Mouse (Mus musculus) inflammation-experienced regulatory T-cells, adult 6 months (primary cell): Measurements from ENCODE around the gene 2010111I01Rik. TPM values are rescaled to one million over a fixed set of nuclear protein-coding genes. Genes with fewer than 3 reads are reported as not detected.

Experiments
- ATAC-seq: one replicate; pipeline ENCODE4 v1.8.0; 2017
- polyA plus RNA-seq, 3 experiments: library from polyadenylated mRNA; unstranded; fragments of 100-300 nt; shearing (Covaris generic); gene quantifications; one replicate each; pipeline ENCODE4 v1.2.1; 2017

2010111I01Rik gene
- polyA plus RNA-seq, 3 experiments from 2014 or later = 191 to 238 (median 213) TPM

DNA sequence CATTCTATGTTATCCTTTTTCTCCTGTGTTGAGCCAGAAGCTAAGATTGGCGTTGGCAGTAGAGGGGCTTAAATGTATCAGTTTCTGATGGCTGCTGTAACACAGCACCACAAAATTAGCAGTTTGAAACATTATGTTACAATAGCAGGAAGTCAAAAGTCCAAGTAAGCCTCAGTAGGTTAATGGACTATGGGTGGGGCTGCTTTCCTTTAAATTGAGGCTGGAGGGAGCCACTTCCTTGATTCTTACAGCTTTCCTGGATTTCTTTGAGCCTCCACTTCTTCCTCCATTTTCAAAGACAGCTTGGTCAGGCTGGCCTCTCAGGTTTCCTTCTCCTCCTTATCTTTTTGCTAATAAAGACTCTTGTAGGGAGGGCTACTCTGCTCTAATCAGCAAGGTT, 304.1 kb downstream of the 2010111I01Rik start:
- ATAC-seq = no peak

DNA sequence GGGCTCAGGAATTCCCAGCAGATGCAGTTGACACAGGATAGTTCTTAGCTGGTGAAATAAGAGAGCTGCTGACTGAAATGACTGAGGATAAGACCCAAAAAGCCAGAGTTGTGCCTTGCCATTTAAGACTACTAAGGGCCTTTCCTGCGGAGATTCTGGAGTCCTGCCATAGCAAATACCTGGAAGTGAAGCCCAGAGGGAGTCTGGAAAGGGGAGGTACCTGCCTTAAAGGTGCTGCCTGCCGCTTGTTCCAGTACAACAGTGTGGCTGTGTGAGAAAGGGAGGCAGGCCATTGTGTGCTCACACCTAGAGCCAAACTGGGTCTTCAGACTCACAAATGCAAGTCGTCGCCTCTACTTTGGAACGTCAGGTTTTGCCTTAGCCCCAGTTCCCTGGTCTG, 305.5 kb downstream of the 2010111I01Rik start:
- no peak for ATAC-seq

DNA sequence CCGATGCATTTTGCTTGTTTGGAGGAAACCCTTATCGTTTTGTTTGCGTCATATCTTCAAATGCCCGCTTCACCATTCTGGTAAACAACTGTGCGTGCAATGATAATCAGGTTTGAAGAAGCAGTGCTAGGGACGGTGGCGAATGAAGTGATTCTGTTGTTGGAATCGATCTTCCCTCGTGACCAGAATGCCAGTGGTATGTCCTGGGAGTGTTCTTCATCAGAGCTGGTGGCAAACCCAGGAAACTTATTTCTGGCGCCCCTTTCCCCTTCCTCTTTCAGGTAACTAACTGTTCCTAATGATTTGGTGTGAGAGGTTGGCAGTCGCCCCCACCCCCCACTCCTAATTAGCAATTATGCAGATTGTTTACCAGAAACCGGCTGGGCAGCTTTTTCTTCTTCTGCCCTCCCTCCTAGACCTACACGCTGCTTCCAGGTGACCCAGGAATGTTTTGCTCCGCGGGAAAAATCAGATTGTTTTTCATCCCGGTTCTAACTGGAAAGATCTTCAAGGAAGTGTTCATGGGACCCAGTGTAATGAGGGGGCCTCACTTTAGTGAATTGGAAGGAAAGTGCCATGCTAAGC, 307.4 kb downstream of the 2010111I01Rik start:
- ATAC-seq = no peak

DNA sequence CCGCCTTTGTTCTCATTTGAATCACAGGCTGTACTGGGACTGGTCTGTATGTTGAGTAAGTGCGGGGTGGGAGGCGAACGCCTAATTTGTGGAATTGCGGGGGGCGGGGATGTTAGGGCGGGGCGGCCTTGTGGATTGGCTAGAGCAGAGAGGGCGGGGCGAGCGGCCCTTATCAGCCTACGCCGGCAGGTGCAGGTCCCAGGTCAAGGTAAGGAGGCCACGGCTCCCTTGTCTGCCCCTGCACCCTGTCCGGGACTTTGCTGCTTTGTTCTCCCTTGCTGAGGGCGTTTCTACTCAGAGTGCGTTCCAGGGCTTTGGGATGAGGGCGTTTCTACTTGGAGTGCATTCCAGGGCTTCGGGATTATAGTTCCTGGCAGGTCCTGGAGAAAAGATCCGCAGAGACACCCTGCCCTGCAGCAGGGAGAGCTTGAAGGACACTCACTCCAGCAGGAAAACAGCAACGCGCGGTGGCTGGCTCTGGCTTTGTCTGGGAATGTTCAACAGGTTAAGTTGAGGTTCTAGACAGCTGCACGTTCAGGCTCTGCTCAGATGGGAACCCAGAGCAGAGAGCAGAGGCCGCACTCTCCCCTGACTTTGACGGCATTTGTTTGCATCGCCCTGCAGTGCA, 308.0 kb downstream of the 2010111I01Rik start:
- ATAC-seq = no peak

DNA sequence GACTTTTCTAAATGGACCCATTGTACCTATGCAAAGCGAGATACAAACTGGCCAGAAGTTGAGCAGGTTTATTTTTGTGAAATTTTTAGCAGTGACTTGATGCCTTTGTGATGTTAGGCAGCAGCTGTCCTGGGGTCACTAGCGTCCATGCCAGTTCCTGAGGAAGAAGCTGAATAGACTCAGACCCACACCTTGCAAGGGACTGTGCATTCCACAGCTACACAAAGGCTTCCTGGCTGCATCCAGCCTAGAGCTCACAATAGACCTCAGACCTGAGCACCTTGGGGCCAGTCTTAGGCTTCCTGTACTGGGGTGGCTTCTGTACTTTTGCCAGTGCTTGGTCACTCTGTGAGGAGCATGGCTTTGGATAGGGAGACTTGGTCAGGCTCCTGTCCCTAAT, 309.2 kb downstream of the 2010111I01Rik start:
- ATAC-seq = no peak

DNA sequence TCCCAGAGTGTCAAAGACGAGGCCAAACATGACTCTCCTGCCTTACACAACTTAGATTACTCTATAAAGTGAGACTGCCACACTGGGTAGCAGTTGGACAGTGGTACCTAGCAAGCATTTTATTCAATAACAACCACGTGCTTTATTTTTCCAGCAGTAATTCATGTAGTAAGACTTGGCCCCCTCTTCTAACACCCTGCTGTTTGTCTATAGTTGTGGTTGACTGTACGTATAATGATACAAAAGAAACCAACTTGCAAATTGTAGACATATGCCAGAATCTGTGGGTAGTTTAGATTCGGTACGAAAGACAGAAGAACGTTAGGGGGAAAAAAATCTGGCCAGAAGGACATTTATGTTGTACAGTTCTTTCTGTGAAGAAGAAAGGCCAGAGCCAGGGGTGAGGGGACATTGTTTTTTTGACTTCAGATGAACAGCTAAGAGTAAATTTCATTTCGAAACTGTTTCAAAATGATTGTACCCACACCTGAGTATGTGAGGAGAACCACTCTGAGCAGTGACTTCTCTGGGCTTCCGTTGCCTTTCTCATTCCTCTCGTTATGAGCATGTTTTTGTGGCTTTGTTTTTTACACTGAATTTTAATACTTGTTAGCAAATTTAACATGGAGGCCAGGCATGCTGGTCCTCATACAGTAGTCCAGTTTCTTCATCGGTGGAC, 309.9 kb downstream of the 2010111I01Rik start:
- peak; percentile 58 for ATAC-seq

DNA sequence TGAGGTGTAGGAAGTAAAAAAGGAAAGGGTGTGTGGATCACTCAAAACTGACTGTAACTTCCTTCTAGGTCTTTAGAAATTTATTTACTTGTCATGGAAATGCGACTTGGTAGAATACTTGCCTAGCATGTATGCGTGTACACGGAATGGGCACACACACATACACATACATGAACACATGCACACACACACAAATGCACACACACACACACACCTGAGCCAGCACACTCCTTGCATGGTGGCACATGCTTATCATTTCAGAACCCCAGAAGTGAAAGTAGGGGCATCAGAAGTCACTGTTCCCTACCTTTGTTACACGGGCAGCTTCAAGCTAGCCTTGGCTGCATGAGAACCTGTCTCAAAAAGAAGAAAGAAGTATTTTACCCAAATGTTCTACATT, 311.7 kb downstream of the 2010111I01Rik start:
- peak; percentile 21 for ATAC-seq

DNA sequence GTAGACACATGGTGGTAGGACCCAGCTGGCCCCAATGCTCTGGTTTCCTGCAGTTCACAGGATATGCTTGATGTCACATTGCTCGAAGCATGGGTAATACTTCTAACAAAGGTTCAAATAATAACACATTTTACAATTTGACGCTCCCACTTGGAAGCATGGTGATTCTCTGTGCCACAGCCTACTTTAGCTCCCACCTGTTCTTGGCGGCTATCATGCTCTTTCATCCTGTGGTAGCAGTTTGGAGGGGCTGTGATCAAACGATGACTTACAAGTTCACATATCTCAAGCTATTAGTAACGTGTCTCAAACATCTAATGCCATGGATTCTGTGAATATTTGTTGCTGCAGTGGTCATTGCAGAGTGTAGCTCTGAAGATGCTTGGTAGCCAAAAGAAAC, 312.6 kb downstream of the 2010111I01Rik start:
- peak; percentile 37 for ATAC-seq

DNA sequence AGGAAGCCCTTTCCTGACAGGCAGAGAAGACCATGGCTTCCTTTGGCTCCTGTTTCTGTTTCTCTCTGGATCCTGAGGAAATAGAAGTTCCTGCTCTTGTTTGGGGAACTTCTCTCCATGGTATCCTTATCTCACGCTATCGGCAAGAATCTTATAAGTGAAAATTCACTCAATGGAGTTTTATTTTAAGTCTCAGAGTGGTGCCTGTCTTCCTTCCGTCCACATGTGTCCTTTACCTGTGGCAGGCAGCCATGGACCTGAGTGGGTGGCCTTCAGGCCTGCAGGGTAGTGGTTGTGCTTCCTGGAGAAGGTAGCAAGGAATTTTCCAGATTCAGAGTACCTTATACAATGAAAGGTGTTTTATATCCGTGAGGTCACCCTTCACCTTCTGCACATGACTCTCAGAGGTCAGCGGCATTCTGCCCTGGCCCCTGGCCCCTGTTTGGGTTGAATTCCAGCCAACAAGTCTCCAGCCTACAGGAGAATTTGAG, 313.5 kb downstream of the 2010111I01Rik start:
- no peak for ATAC-seq

DNA sequence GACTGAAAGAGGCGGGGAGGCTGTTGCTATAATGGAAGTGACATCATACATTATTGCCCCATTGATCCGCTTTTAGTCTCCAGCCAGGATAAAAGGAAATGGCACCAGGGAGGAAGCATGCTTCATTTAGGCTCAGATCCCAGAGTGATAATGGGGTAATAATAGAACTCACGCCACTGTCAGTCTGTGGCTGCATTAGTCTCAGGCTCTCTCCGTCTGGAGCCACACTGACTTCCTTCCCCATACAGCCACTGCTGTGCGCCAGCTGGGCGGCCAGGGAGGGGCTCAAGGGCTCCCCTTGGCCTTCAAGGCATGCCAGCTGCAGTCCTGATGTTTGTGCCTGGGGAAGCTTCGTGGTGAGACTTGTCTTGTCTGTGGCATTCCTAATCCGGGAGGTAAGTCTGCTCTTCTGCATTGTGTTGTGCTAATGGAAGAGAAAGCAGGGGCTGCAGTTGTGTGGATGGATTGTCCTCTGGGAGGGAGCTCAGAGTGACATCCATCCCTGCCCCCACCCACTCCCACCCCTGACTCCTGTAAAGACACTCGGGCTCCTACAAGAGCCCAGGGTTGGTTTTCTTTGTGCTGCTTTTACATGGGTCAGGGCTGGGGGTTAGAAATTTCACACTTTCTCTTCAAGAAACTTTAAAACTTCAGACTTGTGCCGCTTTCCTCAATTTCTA, 314.2 kb downstream of the 2010111I01Rik start:
- ATAC-seq = no peak

DNA sequence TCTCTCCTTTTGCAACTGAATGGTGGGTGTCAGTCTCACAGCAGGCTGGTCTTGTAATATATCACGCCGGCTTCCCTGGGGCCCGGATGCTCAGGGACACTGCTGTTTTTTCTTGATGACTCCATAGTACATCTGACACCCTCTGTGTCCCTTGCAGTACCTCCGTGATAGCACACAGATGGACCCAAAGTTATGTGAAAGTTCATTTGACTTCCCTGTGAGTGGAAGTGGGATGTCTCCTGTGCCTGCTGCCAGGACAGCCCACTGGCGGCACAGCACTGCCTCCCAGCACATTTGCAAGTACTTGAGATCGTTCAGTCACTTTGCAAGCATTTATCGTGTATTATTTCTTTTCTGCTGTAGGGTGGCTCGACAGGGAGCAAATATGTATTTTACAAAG, 315.1 kb downstream of the 2010111I01Rik start:
- no peak for ATAC-seq

DNA sequence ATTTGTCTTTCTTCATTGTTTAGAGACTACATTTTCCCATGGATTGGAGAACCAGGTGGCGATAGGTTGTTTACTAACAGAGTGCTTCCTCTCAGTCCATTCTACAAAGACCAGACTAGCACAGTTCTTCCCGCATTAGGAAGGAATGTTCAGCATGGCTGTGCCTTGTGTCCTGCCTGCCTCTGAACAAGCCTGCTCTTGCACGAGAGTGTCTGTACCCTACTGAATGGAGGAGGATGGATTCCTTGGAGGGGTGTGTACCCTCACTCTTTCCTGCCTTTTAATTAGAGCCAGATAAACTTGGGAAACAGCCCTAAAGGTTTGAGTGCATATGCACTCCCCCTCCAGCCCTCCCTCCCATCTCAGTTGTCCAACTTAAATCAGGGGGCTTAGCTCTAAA, 315.7 kb downstream of the 2010111I01Rik start:
- ATAC-seq = no peak

DNA sequence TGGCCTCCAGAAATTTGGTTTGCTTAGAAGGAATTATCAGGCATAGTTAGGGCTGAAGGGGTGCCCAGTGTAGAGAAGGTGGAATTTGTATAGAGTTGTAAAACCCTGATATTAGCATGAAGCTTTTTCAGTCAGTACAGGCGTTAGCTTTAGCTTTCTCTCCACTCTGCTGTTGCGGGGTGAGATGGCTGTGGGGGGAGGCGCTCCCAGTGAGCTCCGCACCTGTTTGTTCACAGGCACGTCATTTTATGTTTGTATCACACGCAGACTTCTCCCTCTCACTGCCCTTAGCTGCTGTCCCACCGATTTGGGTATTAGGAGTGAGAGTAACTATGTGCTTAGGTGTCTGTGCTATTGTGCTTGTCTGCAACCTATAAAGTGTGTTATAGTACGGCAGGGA, 316.5 kb downstream of the 2010111I01Rik start:
- ATAC-seq = no peak

DNA sequence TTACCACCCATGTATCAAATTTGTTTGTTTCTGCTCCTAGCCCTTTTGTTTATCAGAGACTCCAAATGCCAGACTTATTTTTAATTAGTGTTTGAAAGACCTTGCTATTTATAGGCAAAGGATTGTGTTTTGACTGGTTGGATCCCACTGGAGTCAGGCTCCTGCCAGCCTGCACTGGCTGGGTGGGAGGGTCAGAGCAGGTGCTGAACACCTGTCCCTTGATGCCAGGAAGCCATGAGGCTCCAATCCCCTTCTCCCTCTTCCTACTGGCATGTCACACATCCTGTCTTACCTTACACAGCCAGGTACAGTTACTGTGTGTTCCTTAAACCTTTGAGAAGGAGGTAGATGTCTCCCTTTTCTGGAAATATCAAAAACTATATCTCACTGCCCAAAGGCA, 318.5 kb downstream of the 2010111I01Rik start:
- ATAC-seq = no peak

DNA sequence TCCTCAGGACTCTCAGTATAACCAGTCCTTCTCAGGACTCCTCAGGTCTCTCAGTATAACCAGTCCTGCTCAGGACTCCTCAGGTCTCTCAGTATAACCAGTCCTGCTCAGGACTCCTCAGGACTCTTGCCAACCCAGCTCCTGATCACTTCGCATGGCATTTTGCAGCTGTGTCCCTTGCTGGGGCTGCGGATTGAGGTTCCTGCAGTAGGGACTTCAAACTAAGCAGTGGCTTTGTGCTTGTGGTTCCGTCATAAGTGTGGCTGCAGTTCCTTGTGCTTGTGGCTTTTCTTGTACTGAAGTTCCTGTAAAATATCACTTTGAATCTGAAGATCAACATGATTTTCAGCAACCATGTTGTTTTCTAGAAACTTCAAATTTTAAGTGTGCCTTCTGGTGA, 320.1 kb downstream of the 2010111I01Rik start:
- ATAC-seq = peak; percentile 14

DNA sequence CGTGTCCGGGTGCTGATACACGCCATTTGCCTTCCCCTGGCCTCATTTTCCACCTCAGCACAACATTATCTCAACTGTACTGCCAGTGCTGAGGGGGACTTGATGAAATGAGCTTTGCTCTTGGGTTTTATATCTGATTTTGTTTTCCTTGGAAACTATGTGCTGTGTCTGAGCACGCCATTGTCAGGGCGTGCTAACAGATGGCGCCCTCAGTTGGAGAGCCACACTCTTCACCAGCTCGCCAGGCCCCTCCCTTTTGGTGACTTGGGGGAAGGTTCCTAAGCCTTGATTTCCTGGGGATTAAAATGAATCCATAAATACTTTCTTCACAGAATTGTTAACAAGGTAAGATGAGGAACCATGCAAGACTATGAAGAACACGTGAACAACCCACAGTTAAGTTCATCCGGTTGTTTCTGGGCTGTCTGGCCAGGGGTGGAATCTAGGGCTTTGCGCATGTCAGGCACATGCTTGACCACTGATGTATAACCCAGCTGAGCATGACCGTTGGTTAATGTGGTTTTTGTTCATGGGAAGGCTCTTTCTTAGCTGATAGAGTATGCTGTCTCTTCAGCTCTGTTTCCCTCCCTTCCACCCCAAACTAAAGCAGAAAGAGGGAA, 321.9 kb downstream of the 2010111I01Rik start:
- no peak for ATAC-seq

DNA sequence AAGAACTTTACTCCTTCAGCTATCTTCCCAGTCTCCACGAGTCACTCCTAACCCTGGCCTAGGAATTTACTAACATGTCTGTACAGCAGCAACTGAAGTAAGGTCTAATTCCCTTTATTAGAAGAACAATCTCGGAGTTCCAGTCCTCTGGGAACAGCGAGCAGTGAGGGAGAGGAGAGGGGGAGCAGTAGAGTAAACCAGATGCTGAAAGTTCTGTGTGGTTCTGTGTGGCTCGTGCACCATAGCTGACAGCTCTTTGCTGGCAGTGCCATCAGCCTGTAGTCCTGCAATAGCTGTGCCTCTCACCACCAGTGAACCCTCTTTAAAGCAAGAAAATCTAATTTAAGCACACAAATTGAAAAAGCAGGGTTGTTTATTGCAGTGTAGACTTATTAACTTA, 324.5 kb downstream of the 2010111I01Rik start:
- no peak for ATAC-seq

DNA sequence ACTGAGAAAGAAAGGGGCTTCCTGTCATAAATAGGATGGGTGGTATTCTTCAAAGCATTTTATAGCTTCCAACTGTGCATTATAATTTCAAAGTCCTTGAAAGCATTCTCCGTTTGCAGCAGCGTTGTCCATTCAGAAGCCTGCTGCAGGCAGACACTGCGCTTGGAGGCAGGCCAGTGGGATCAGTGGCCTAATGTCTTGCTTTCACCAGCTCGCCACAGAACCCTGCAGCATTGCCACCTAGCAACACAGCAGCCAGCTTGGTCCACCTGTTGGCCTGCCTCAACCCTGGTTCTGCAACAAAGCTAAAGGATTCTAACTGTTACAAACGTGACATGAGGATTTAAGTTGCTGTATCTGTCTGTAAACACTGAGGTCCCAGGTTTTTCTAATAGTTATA, 325.0 kb downstream of the 2010111I01Rik start:
- no peak for ATAC-seq

DNA sequence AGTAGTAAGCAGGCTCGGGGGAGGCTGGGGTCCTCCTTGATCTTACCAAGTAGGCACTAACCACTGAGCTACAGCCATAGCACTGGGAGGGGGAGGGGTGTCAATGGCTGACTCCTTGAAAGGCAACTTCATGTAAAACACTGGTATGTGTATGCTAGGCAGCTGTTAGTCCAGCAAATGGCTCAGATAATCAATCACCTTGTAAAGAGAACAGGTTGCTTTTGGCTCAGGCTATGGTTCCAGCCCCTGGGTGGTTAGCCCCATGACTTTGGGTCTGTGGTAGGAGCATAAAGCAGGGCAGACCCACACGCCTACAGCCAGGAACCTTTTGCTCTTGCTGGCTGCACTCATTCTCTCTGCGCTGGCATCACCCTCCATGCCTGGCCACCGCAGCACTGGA, 325.4 kb downstream of the 2010111I01Rik start:
- ATAC-seq = no peak

DNA sequence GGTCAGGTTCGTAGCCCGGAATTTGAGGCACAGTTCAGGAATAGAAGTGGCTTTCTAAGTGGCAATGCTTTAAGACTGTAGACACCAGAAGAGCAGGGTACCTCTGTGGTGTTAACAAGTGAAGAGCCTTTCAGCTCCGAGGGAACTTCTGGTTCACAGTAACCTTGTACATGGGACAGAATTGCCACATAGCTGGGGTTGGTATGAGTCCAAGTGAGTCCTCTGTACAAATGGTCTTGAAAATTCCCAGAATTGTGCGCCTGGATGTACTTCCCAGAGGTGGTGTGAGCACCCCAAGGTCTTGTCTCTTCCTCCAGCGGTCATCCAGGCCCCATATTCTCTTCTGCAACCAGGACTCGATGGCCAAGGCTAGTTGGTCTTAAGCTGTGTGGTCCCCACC, 326.3 kb downstream of the 2010111I01Rik start:
- no peak for ATAC-seq

DNA sequence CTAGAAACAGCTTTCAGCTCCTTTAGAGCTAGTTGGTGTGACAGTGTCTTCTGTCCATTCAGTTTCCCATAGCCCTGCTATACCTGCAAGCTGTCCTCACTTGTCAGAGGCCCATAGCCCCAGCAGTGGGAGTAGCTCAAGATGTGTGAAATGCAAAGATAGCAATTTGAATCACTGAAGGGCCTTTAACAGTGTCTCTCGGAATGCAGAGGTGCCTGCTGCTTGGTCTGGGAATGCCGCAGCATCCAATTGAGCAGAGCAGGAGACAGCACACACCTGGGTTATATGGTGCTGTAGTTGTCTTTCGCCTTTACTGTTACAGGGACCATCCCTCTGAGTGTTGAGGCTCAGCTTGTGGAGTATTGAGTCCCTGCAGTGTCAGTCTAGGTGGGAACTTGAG, 329.0 kb downstream of the 2010111I01Rik start:
- no peak for ATAC-seq

DNA sequence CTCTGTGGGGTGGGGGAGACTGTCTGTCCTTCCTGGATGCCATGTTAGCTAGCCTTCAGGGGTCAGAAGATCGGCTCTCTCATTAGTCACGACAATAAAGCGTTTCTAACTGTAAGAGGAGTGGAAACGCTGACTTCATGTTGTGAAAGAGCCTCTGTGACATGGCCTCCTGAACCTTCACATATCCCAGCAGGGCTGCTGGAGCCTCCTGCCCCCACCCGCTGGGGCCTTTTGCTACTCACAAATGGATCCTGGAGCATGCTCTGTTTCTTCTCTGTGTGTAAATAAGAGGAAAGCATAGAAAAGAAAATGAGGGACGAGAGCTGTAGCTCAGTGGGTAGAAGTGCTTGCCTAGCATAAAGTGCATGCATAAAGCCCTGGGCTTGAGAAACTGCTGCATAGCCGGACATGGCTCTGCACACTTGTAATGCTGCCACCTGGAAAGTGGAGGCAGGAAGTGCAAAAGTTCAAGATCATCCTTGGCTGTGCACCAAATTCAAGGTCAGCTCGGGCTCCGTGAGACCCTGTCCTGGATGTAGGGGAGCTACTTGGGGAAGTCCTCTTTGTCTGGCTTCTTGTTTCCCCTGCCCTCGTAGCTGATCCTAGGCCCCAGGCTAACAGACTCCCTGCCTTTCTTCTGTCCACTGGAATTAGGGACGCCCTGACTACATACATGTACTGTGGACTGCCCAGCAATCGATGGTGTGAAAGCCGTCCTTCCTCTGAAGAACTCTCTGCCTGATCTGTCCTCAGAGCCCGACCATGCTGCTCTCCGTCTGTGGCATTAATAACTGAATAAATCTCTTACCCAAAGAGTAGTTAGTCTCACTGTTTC, 329.9 kb downstream of the 2010111I01Rik start:
- no peak for ATAC-seq
